Mouse (Mus musculus) G1E (cell line): ENCODE data around the gene Ddn.

ENCODE experiments used
- CTCF ChIP-seq: IDR thresholded peaks from 2 replicates; pipeline ENCODE4 v1.5.1; 2012; ENCODE audit warnings: low read depth, low read length, inconsistent platforms, mixed read lengths
- GATA1 ChIP-seq: IDR thresholded peaks from 2 replicates; pipeline ENCODE4 v1.6.1; 2012; ENCODE audit warnings: borderline replicate concordance, low read length, inconsistent platforms, mixed read lengths
- GATA2 ChIP-seq: IDR thresholded peaks from 2 replicates; pipeline ENCODE4 v1.6.1; 2012; ENCODE audit warnings: low read depth, low read length, inconsistent platforms, borderline replicate concordance
- POLR2AphosphoS5 ChIP-seq: IDR thresholded peaks from 2 replicates; pipeline ENCODE4 v1.6.1; 2012; ENCODE audit warnings: low read depth, low read length, inconsistent platforms; ENCODE audit not compliant: insufficient replicate concordance
- TAL1 ChIP-seq: conservative IDR thresholded peaks from 2 replicates; pipeline ENCODE4 v1.6.1; 2012; ENCODE audit warnings: low read depth, low read length, inconsistent platforms, mixed read lengths

- TF ChIP-seq GATA2 (no peak), CTCF (no peak), TAL1 (no peak), GATA1 (no peak), POLR2AphosphoS5 (no peak)
Observed at GRCm38 (mm10) chr15:98809390-98809789, at the start of gene Ddn.
